Mouse (Mus musculus): Measurements from ENCODE around the gene Adamts20.

- TF ChIP-seq POLR2A (IDR thresholded peaks at IDR 0.05; ENCODE audit: borderline replicate concordance, extremely low read depth, low read depth, low read length) (no peak), CTCF (IDR thresholded peaks at IDR 0.05; ENCODE audit: insufficient read depth, low read length) (no peak)
Observed at GRCm38 (mm10) chr15:94480792-94481191, 15.6 kb upstream of the Adamts20 start.

Data from lung, adult 2 months (tissue).